Mouse (Mus musculus) T-helper 1 cell (primary cell): ENCODE data around the gene Gls.

Experiments
- in situ Hi-C: fragments of 300-600 bp; cut with MboI, MseI; formaldehyde crosslinking; loops from one replicate; pipeline ENCODE4 v1.15.1; 2025; ENCODE audit warnings: high pct_unique_total_duplicates

The Gls gene

DNA sequence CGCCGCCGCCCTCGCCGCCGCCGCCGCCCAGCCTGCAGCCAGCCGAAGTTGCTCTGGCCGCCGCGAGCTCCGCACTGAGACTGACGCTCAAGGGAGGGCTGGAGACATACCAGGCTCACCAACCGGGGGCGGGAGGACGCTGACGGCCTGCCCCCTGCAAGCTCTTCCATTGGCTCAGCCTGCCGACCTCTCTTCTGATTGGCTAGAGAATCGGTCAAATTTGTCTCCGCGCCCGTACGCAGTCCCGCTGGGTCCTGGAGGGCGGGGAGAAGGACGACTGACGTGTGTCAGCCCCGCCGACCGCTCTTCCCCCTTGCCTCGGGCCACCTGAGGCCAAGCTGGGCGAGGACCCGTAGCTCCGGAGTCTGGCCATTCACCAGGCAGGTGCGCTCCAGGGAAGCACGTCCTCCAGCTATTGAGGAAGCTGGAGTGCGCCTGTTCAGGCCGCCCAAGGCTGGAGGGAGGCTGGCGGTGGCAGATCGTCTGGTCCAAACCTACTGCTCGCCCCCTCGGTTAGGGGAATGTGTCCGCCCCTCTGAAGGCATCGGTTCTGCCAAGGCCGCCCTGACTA, at the start of gene Gls:
Gene Gls (minus strand): TSS at position 90 of the 571 bp plus-strand sequence.
- in situ Hi-C loops: no loop called here

DNA sequence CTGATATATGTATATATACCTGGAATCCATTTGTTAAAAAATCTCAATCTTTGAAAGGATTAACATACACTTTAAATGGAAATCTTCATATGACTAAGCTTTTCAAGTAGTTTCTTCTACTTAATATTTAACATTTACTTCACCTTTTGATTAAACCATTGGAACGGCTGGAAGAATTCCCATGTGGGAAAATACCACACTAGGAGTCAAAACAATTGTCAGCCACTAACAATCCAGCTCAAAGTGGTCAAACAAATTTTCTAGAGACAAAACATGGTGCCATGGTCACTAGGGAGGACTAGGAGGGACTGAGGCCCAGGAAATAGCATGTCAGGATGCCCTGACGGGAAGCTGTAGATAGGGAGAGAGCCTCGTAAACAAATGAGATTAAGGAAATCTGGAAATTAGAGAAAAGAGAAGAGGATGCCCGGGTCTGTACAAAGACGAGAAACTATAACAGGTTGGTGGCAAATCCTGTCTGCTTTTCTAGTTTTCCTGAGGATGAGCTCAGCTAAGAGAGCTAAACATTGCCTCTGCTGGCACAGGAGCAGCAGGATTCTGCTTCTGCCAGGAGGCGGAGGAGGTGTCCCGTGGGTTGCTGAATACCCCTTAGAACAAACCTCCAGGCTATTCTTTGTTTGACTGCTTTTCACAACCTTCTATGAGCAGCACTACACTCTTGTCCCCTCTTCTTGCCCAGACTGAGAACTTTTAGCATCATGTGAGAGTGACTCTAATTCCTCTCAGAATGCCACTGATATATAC, 47.0 kb upstream of the Gls start:
- in situ Hi-C loops: no loop called here

DNA sequence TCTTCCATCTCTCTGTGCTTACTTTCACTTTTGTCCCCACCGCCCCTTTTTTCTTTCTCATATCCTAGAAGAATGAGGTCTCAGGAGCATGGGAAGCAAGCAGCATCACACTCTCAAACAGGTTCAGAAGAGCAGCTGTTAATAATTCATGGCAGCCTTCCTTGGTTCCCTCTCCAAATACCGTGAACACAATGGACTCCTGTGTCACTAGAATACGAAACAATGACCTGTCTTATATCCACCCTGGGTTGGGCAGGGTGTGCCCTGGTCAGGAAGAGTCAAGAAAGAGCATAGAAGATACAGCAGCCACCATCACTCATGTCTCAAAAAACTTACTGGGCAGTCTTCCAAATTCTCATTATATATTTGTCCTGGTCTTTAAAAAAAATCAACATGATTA, 46.3 kb upstream of the Gls start:
- in situ Hi-C loops: no loop called here

DNA sequence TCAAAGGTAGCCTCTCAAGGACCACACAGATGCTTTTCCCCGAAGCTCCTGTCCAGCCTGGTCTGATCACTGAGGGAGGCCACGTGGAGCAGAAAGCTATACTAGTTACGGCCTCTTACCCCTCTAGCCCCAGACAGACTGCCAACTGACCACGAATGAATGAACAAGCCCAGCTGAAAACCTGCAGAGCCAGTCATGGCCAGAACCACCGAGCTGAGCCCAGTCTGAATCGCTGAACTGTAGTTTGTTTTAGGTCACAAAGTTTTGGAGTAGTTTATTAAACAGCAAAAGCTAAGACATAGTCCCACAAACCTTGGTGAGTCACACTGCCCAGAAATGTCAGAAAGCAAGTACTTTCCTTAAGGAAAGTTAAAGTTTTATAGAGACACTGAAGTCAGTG, 45.0 kb upstream of the Gls start:
- in situ Hi-C loops: no loop called here

DNA sequence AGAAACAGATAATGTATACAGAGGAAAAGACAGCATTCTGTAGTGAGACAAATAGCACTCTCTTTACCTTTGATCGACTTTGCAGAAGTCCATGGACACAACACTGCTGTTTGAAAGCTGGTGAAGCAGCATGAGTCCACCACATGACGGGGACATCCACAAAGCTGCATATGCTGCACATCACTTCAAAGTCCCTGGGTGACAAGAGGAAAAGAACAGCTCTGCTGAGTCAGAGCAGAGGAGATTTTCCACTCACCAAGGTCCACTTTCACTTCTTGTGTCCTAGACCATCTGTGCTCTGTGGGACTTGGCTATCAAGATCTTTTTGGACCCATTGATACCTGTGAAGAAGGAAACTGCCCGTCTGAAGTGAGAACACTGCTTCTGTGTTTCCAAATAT, 41.2 kb upstream of the Gls start:
- in situ Hi-C loops: no loop called here

DNA sequence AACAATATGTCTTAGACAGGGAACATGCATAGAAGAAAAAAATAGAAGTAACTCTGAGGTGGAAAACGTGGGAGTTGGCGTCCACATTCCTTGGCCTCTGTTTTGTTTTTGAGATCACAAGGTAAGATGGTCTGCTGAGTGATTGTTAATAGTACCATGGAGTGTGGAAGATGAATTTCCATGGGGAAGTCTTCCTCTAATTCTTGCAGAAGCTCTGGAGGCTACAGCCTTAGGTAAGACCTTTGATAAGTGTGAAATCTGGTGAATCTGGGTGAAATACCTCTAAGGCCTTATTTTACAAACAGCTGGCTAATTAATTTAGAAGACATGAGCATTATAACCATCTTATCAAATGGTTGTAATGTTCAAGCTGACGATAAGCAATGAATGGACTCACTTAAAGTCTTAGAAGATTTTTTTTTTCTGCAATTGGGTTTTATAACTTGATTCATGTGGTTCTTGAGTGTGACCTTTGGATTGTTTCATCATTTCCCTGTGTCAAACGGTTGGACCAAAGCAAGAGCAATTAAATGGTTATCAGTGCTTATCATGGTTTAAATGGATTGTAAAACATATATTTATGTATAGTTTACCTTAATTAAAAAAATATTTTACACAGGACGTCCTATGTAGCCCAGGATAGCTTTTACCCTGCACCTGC, 39.1 kb upstream of the Gls start:
- in situ Hi-C loops: no loop called here

DNA sequence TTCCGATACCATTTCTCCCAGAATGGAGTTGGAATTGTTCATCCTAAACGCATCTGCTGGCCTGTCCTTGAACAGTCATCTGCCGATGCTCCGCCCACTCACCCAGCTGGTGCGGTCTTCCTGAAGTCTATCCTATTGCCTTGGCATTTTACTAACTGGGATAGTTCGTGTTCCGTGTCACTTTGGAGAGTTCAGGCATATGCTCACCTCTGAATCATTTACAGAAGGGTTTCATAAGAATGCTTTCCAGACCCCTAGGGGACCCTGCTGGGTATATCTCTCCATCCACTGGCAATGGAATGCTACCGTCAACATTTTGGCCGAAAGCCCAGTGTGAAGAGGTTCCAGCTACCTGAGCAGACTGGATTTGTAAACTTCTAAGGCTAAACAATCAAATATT, 37.3 kb upstream of the Gls start:
- in situ Hi-C loops: no loop called here

DNA sequence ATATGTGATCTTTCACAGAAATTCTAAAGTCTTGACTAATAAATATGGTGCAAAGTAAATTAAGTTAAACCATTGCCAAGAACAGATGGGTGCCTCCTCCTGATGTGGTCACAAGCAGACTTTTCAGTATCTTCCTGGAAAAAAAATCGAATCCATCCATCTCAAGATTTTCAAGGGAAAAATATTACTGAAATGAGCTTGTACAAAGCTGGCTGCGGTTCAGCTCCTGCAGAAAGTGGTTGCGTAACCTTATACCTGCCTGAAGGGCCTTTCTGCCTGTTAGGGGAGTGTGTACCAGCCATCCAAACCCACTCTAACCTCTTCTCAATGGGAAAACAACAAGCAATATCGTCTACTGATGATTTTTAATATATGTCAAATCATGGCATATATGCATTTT, 36.6 kb upstream of the Gls start:
- in situ Hi-C loops: no loop called here

DNA sequence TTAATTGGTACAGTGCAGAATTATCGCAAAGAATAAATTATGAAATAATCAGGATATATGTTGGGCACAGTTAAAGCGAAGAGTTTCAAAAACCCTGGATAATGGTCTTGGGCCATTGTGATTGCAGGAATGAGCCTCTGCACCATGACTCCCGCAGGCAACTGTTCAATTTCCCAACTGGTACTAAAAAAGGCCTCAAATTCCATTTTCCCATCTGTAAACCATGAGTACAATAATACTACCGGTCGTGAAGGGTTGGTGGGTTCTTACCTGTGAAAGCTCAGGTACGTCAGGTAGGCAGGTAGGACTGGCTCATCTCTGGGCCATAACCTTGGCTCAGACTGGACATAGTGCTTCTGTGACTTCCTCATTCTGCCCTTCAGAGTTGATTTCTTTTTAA, 35.0 kb upstream of the Gls start:
- in situ Hi-C loops: no loop called here

DNA sequence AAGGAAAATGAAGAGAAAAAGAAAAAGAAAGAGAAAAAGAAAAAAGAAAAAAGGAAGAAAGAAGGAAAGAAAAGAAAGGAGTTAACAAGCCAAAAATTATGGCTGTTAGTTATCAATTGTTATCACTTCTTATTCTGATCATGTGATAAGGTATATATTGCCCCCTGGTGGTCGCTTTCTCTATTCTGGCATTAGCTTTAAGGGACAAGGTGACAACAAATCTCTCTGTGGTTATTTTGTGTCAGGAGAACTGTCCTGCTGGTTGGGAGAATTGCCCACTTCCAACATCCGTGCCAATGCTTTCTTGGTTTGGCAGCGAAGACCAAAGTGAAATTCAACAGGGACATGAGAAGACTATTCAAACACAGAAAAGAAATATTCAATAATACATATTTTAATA, 34.6 kb upstream of the Gls start:
- in situ Hi-C loops: no loop called here

DNA sequence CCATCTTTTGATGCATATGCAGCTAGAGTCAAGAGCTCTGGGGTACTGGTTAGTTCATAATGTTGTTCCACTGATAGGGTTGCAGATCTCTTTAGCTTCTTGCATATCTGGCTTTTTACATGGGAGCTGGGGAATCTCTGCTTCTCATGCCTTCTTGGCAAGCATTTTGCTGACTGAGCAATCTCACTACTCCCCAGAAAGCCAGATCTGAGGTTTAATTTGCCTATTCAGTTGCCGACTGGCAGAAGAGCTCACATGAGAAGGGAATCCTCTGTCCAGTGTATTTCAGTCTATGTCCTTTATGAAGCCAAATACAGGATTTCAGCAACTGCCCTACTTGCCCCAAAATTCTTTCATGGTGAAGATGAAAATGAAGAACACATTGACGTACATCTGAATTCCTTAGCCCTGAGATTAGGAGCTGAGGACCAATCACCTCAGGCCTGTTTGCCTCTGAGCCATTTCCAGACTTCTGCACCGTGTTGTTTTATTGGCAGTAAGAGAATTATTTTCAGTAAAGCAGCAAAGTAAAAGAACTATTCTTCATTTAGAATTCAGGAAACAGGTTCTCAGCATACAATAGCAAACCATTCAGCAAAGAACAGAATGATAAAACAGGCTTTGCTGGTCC, 33.0 kb upstream of the Gls start:
- in situ Hi-C loops: no loop called here

DNA sequence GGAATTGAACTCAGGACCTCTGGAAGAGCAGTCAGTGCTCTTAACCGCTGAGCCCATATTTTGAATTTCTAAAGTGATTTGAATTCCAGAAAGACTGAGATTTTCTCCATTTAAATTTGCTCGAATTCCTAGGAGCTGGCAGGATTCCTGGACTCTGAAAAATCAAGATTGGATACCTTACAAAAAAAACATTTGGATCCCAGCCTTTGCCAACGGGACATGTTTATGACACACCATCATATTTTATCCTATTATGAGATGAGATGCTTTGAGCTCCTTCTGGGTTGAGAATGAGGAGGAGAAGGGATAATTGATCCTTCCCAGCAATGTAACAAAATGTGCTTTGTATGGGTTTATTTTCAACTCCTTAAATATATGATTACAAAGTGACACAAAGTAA, 31.3 kb upstream of the Gls start:
- in situ Hi-C loops: no loop called here

DNA sequence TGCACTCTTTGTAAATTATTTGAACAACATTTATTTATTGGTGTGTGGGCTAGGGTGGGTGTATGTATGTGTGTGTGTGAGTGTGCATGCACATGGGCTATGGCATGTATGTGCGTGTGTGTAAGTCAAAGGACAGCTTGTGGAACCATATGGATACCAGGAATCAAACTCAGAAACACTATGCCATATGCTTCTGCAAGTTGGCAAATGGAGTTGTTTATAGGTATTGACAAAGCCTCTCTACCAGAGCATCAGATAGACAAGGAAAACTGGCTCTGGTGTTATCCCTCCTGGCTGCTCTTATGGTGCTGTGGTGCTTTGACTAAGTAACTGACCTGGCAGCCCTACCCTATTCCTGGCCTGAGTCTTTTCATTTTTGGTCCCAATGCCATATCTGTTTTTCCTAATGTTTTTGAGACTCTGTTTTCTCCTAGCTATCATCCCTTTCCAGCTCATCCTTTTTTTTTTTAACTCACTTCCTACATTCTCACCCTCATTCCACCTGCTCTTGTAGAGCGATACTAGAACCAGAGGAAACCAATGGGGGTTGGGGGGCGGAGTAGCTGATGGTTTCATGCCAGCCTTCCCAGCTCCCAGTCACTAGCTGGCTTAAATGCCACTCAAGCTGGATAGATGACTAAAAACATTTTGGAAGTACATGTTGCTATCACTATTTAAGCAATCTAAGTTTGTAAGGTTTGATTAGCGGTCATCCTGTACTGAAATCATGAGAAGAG, 27.5 kb upstream of the Gls start:
- in situ Hi-C loops: no loop called here

DNA sequence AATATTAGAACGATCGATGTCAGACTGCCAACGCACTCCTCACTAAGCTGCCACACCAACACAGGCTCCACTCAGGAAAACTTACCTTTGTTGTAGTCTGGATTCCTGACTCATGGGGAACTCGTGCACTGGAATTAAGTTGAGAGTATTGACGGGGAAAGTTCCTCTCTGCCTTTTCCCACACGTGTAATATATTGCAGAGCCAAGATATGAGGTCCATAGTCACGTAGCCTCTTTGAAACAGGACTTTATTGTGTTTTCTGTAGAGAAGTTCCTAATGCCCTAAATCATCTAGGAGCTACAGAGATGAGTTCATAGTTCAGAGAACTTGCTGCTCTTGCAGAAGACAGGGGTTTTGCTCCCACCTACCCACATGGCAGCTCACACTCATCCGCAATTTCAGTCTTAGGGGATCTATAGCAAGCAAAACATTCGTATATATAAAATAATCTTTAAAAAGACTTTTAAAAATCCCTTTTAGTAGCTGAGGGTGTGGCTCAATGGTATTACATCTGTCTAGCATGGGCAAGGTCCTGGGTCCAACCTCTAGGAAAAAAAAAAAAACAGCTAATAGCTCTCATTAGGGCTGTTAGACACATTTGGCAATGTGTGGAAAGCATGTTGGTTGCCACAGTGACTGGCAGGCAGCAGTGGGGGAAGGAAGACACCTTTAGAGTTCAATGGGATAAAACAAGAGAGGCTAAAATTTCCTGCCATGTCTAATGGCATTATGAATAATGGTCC, 25.1 kb upstream of the Gls start:
- in situ Hi-C loops: no loop called here

DNA sequence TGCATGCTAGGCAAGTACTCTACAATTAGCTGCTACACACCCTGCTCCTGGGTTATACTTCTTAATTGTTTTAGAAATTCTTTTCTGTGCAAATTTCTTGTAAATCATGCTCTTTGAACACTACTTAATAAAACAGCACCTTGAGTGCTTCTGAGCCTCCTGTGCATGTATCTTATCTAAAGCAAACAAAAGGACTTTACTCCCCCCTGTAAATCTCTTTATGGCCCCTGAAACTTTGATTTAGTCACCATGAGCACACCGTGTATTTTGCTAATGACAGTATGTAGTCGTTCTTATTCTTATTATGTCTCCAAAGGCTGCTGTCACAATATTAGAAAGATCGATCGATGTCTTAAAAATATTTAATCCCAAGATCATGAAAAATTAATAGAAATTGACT, 23.9 kb upstream of the Gls start:
- in situ Hi-C loops: no loop called here

DNA sequence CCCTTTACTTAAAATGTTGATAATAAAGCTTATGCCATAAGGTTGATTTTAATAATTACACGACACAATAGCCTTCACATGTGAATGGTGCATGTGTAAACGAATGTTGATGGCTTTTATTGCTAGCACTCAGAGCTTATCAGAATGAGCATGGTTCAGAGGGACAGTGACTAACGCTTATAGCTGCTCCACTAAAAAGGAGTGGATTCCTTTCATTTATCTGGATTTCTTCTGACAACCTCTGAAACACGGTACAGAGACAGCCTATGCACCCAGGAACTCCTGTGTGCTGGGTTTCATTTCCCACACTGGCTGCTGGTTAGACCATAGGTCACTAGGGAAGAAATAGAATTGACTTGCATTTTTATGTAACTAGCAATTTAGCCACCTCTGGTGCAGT, 23.2 kb upstream of the Gls start:
- in situ Hi-C loops: no loop called here

DNA sequence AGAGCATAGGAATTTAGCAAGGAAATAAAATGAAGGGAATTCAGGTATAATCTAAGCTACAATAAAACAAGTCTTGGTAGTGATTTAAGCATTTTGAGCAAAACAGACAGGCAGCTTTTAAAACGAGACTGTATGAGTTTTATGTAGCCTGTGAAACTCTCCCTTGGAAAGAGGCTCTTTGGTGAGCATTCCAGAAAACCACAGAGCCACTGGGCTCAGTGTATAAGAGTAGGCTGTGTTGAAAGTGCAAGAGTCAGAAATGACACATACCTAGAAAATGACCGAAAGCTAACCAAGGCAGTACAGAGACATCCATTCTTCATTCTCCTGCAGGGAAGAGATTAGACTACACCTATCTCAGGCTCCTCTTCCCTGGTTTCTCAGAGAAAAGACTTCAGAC, 21.4 kb upstream of the Gls start:
- in situ Hi-C loops: no loop called here

DNA sequence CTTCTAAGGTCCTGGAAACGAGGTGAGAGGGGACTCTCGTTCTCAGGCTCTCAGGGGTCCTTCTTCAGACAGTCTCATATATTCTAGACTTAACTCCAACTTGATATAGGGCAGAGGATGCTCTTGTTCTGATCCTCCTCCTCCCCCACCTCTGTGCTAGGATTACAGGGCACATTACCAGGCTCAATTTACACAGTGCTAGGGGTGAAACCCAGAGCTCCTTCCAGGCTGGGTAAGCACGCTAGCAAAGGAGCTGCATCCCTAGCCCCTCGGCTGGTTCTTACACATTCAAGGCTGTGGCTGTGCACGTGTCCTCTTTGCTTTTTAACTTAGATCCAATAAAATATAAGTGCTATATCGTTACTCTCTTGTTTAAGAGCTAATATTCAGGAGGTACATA, 20.4 kb upstream of the Gls start:
- in situ Hi-C loops: no loop called here

DNA sequence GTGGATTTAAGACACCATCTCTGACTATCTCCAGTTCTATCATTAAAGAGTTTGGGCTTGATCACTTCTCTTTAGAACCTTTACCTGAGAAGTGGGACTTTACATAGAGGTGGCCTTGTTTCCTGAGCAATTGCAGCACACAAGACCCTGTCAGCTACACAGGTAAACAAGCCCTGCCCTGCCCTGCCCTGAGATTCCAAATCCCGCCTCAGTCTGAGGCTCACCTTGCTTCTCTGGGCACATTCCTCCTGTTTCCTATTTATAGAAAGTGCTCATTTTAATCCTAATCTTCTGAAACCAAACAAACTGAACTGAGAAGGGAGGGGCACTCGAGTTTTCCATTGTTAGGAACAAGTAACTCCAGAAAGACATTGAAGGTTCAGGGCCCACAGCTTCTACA, 19.4 kb upstream of the Gls start:
- in situ Hi-C loops: no loop called here

DNA sequence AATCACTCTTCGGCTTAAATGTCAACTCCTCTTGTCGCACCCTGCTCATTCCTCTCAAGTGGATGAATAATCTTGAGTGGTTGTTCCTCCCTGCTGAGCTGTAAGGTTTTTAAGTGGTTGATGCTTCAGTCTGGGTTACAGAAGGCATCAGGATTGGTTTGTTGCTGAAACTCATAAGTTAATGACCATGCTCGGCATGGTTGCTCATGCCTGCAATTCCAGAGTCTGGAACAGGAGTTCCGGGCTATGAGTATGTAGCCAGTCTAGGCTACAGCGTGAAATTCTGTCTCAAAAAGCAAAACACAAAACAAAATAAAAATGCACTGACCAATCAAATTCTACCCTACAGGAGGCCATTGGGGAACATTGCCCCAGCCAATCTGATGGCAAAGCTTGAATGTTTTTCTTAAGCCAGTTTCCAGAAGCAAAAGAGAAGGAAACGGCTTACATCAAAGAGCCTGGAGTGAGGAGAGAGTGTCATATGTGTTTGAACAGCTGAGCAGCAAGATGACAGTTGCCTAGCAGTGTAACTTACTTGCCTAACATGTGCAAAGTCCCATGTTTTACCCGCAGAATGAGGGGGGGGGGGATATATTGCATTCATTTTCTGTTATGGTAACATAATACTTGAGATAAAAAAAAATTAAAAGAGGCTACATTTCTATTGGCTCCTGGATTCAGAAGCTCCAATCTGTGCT, 18.2 kb upstream of the Gls start:
- in situ Hi-C loops: no loop called here
